Mouse (Mus musculus): ENCODE results near the gene Arl14. TPM values are rescaled to one million over a fixed set of nuclear protein-coding genes. Genes with fewer than 3 reads are reported as not detected.
"Not testable (repeated sequence)": the region's sequence is repeated elsewhere in the genome, so short reads cannot be mapped to it uniquely, and the experiment has no call there.

Arl14 gene
- polyA plus RNA-seq, 1 experiment from 2014 or later, result not detected

DNA sequence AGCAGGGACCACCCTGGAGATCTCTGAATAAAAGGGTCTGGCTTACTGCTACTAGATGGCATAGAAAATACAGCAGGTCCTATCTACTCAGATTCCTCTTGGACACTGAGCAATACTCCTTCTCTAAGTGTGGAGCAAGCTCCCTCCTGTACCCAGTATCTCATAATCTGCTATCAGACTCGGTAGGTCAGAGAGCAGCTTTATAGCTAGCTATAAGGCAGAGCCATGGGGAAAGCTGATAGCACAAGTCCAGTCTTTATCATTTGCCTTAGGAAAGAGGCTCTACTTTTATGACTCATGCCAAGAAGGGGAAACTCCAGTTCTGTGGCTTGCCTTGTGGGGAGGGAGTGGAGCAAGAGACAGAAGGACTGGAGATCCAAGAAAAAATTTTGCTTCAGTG, 18.8 kb downstream of the Arl14 start:
- DNase-seq, result no peak
- no peaks in the 10 kb centered on the region for H3K36me3 ChIP-seq (ENCODE audit: control insufficient read depth, insufficient read depth, low read length)
- no peaks in the 10 kb centered on the region for H3K9me3 ChIP-seq (ENCODE audit: control insufficient read depth, low read length)
- no peaks in the 10 kb centered on the region for H3K4me1 ChIP-seq (ENCODE audit: control insufficient read depth, insufficient read depth, low read length)
- no peak for ATAC-seq (ENCODE audit: low FRiP score, low TSS enrichment)
- WGBS, result 89% methylated on average over 1 of the region's 1 CpGs
- H3K27ac ChIP-seq (replicated peaks; ENCODE audit: low read depth, low read length), result no peak overlapping the region
- no peak overlapping the region for H3K4me2 ChIP-seq (ENCODE audit: low read length)
- no peaks in the 10 kb centered on the region for H3K27me3 ChIP-seq (ENCODE audit: control insufficient read depth, insufficient read depth, low read length)
- H3K4me3 ChIP-seq (replicated peaks; ENCODE audit: low read depth, low read length), result no peak overlapping the region
- H3K9ac ChIP-seq (replicated peaks; ENCODE audit: low read length), result no peak overlapping the region

GRCm38 (mm10) chr3:69253096-69253866, 31.1 kb downstream of the Arl14 start:
- WGBS, result 93% methylated on average over 17 of the region's 17 CpGs
- H3K4me3 ChIP-seq (replicated peaks; ENCODE audit: low read depth, low read length), result no peak overlapping the region
- no peak overlapping the region for H3K27ac ChIP-seq (replicated peaks; ENCODE audit: low read depth, low read length)
- no peak overlapping the region for H3K4me2 ChIP-seq (ENCODE audit: low read length)
- H3K4me1 ChIP-seq (ENCODE audit: control insufficient read depth, insufficient read depth, low read length), result no peaks in the 10 kb centered on the region
- DNase-seq, result no peak
- H3K9ac ChIP-seq (replicated peaks; ENCODE audit: low read length), result no peak overlapping the region
- no peak for ATAC-seq (ENCODE audit: low FRiP score, low TSS enrichment)
- no peaks in the 10 kb centered on the region for H3K9me3 ChIP-seq (ENCODE audit: control insufficient read depth, low read length)
- no peaks in the 10 kb centered on the region for H3K27me3 ChIP-seq (ENCODE audit: control insufficient read depth, insufficient read depth, low read length)
- H3K36me3 ChIP-seq (ENCODE audit: control insufficient read depth, insufficient read depth, low read length), result no peaks in the 10 kb centered on the region

DNA sequence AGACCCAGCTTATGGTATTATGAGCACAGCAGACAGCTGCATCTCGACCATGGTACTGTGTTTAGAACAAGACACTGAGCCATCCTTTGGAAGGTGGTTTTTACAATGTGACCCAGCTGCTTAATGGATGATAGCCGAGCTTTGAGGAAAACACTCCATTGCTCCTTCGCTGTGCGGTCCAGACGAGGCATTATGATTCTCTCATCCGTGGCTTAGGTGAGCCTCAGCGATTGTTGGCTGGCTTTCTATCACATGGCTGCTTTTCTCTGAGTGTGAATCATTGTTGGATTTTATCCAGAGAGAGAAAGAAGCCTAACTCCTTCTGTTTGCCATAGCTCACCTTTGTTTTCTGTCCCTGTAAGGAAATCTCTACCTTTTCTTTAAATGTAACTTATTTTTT, 32.5 kb downstream of the Arl14 start:
- no peak for ATAC-seq (ENCODE audit: low FRiP score, low TSS enrichment)
- H3K4me1 ChIP-seq (ENCODE audit: control insufficient read depth, insufficient read depth, low read length), result no peaks in the 10 kb centered on the region
- no peak overlapping the region for H3K4me3 ChIP-seq (replicated peaks; ENCODE audit: low read depth, low read length)
- DNase-seq, result peak; percentile 9
- no peak overlapping the region for H3K4me2 ChIP-seq (ENCODE audit: low read length)
- H3K9ac ChIP-seq (replicated peaks; ENCODE audit: low read length), result no peak overlapping the region
- WGBS, result 57% methylated on average over 7 of the region's 7 CpGs
- no peaks in the 10 kb centered on the region for H3K36me3 ChIP-seq (ENCODE audit: control insufficient read depth, insufficient read depth, low read length)
- H3K9me3 ChIP-seq (ENCODE audit: control insufficient read depth, low read length), result no peaks in the 10 kb centered on the region
- no peaks in the 10 kb centered on the region for H3K27me3 ChIP-seq (ENCODE audit: control insufficient read depth, insufficient read depth, low read length)
- no peak overlapping the region for H3K27ac ChIP-seq (replicated peaks; ENCODE audit: low read depth, low read length)

GRCm38 (mm10) chr3:69257049-69257699, 35.0 kb downstream of the Arl14 start:
- no peaks in the 10 kb centered on the region for H3K9me3 ChIP-seq (ENCODE audit: control insufficient read depth, low read length)
- peak; percentile 92 for DNase-seq
- ATAC-seq (ENCODE audit: low FRiP score, low TSS enrichment), result peak; percentile 58; the same call in 1 of the 2 replicates
- H3K4me1 ChIP-seq (ENCODE audit: control insufficient read depth, insufficient read depth, low read length), result no peaks in the 10 kb centered on the region
- no peaks in the 10 kb centered on the region for H3K36me3 ChIP-seq (ENCODE audit: control insufficient read depth, insufficient read depth, low read length)
- H3K4me2 ChIP-seq (ENCODE audit: low read length), result no peak overlapping the region
- H3K4me3 ChIP-seq (replicated peaks; ENCODE audit: low read depth, low read length), result no peak overlapping the region
- 10% methylated on average over 2 of the region's 2 CpGs for WGBS
- no peak overlapping the region for H3K27ac ChIP-seq (replicated peaks; ENCODE audit: low read depth, low read length)
- no peaks in the 10 kb centered on the region for H3K27me3 ChIP-seq (ENCODE audit: control insufficient read depth, insufficient read depth, low read length)
- no peak overlapping the region for H3K9ac ChIP-seq (replicated peaks; ENCODE audit: low read length)

DNA sequence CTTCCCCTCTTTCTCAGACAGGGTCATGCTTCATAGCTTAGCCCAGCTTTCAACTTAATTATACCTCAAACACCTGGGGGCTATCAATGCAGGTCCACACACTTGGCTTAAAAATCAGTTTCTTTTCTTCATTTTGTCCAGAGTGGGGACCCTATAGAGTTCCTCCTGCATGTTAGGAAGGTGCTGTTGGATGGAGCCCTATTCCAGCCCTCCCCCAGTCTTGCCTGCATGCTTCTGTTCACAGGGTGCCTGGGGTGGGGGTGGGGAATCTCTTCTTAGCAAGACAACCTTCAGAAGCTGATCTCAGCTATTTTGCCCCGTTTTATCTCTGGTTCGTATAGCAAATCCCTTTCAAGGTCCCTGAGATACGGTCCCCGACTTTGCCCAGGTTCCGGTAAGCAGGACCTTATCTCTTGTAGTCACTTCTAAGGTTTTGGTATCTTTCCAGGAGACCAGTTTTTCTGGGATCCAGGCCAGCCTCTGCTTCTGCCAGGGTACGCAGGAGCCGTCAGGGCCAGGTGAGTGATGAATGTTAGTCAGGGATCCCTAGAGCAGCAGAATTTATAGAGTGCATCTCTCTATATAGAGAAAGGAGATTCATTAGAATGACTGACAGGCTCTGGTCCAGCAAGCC, 40.9 kb downstream of the Arl14 start:
- DNase-seq (no peak), ATAC-seq (ENCODE audit: low FRiP score, low TSS enrichment) (no peak)
- no peaks in the 10 kb centered on the region for H3K36me3 ChIP-seq (ENCODE audit: control insufficient read depth, insufficient read depth, low read length)
- H3K9ac ChIP-seq (replicated peaks; ENCODE audit: low read length), result no peak overlapping the region
- no peak overlapping the region for H3K27ac ChIP-seq (replicated peaks; ENCODE audit: low read depth, low read length)
- no peaks in the 10 kb centered on the region for H3K4me1 ChIP-seq (ENCODE audit: control insufficient read depth, insufficient read depth, low read length)
- H3K4me2 ChIP-seq (ENCODE audit: low read length), result no peak overlapping the region
- no peak overlapping the region for H3K4me3 ChIP-seq (replicated peaks; ENCODE audit: low read depth, low read length)
- H3K9me3 ChIP-seq (ENCODE audit: control insufficient read depth, low read length), result no peaks in the 10 kb centered on the region
- no peaks in the 10 kb centered on the region for H3K27me3 ChIP-seq (ENCODE audit: control insufficient read depth, insufficient read depth, low read length)
- 89% methylated on average over 7 of the region's 7 CpGs for WGBS

DNA sequence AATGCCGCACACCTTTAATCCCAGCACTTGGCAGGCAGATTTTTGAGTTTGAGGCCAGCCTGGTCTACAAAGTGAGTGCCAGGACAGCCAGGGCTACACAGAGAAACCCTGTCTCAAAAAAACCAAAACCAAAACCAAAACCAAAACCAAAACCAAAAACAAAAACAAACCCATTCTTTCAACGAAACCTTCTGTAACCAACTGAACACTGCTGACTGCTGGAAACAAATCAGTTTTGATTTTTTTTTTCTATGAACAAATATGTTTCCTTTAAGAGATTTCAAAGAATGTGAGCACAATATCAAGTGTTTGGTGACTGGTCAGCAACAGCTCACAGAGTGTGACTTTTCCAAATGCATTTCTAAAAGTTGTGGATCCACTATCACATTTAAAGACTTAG, 42.1 kb downstream of the Arl14 start:
- DNase-seq; H3K4me3 ChIP-seq (replicated peaks; ENCODE audit: low read depth, low read length); H3K27me3 ChIP-seq (ENCODE audit: control insufficient read depth, insufficient read depth, low read length); H3K9ac ChIP-seq (replicated peaks; ENCODE audit: low read length); H3K27ac ChIP-seq (replicated peaks; ENCODE audit: low read depth, low read length); H3K4me2 ChIP-seq (ENCODE audit: low read length); H3K4me1 ChIP-seq (ENCODE audit: control insufficient read depth, insufficient read depth, low read length); H3K9me3 ChIP-seq (ENCODE audit: control insufficient read depth, low read length); ATAC-seq (ENCODE audit: low FRiP score, low TSS enrichment); H3K36me3 ChIP-seq (ENCODE audit: control insufficient read depth, insufficient read depth, low read length): not testable (repeated sequence)
- 93% methylated on average over 2 of the region's 2 CpGs for WGBS

- Histone ChIP-seq H3K4me2 (ENCODE audit: low read length) (no peak overlapping the region), H3K4me3 (replicated peaks; ENCODE audit: low read depth, low read length) (no peak overlapping the region), H3K9me3 (ENCODE audit: control insufficient read depth, low read length) (no peaks in the 10 kb centered on the region), H3K27ac (replicated peaks; ENCODE audit: low read depth, low read length) (no peak overlapping the region), H3K9ac (replicated peaks; ENCODE audit: low read length) (no peak overlapping the region), H3K27me3 (ENCODE audit: control insufficient read depth, insufficient read depth, low read length) (no peaks in the 10 kb centered on the region), H3K4me1 (ENCODE audit: control insufficient read depth, insufficient read depth, low read length) (peaks cover 3% of the 10 kb centered on the region), H3K36me3 (ENCODE audit: control insufficient read depth, insufficient read depth, low read length) (no peaks in the 10 kb centered on the region)
- no peak for DNase-seq
- ATAC-seq (ENCODE audit: low FRiP score, low TSS enrichment), result no peak
- 75% methylated on average over 7 of the region's 7 CpGs for WGBS
These were observed 49.6 kb downstream of the Arl14 start for GRCm38 (mm10) chr3:69271812-69272211.

All from midbrain, embryonic 14.5 days (tissue).